Mouse (Mus musculus): ENCODE data around the gene Ttc8.
"Not testable (repeated sequence)": the region's sequence is repeated elsewhere in the genome, so short reads cannot be mapped to it uniquely, and the experiment has no call there.

The Ttc8 gene

DNA sequence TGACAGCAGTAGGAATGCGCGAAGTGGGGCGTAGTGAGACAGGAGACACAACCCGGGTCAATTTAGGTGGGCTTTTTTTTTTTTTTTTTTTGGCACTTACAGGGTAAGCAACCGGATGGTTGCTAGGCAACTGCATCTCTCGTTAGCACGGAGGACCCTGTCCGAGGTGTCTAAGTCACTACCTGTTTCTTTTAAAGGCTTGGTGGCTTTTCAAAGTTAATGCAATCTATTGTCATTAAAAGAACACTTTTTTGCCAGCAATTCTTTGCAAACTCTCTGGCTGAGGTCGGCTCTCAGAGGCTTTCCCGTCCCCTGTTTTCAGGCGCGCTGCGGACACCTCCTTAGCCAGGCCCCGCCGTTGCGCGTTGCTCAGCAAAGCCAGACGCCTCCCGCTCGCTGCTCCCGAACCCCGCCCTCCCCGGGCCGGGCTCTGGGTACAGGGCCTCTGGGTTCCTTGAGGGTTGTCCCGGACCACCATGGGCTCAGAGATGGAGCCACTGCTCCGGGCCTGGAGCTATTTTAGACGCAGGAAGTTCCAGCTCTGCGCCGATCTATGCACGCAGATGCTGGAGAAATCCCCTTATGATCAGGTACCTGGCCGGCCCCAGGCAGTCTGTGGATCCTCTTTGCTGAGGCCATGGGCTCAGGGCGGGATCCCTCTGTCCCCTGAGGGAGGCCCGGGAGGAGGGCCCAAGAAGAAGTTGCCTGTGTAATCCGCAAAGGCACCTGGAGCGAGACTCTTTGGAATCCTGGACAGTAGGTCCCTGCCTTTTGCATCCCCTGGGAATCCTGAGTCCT is at the start of gene Ttc8:
Gene Ttc8 (plus strand): TSS at position 381 of the 798 bp plus-strand sequence.
- DNase-seq (ENCODE audit: low spot score in 2 of 2), result peak; percentile 75 to 78

DNA sequence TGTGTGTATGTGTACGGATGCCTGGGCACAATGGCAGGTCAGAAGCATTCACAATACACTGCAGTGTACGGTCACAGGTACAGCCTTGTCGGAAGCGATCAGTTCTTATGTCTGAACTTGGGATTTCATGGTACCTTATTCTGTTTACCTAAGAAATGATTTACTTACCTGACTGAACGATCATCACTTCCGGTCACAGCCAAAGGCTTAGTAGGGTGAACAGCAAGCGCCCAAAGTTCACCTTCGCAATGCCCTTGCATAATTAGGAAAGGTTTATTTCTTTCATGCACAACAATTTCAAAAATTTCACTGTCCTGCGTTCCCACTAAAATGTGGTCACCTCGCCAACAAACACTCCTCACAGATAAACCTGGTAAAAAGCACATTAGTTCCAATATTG is 47.5 kb upstream of the Ttc8 start:
- DNase-seq (ENCODE audit: low spot score in 2 of 2), result no peak

DNA sequence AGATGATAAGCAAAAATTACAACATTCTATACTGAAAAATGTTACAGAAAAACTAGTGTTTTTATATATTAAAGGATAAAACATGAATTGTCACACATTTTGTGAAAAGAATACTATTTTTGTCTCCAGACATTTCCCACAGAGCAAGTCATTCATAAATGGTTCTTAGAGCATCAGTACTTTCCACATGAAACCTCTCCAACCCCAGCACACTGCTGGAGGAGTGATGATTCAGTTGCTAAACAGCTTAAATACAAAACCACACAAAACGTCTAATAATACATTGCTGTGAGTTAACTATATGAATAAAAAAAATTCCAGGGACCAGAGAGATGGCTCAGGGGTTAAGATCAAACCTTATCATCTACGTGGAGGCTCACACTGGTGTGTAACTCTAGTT is 45.2 kb upstream of the Ttc8 start:
- no peak for DNase-seq (ENCODE audit: low spot score in 2 of 2)

DNA sequence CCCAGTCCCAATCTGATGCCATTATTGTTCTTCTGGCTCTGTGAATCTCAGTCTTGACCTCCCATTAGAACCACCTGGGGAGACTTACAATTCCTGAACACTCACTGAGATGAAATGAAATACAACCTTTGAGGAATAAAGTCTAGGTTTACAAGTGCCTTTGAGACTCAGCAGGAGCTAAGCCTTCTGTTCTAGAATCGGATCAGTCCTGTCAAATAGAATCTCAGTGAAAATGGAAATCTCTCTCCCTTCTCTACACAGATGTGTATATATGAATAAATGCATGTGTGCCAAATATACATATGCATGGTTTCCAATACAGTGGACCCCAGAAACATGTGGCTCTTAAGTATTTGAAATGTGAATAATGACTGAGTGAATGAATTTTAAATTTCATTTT is 41.7 kb upstream of the Ttc8 start:
- no peak for DNase-seq (ENCODE audit: low spot score in 2 of 2)

DNA sequence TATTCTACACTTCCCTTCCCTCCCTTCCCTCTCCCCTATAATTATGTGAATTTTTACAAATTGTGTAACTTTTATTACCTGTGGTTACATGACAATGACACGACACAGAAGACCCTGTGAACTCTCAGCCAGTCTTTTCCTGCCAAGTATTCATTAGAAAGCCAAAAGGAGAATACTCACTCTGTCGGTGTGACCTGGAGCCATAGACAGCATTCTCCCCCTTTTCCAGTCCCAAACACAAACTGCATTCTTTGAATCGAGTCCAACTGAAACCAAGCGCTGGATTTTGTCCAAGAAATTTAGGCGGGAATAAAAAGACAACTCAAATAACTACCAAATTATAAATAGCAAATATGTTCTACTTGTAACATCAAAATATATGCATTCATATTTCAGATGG is 38.6 kb upstream of the Ttc8 start:
- no peak for DNase-seq (ENCODE audit: low spot score in 2 of 2)

DNA sequence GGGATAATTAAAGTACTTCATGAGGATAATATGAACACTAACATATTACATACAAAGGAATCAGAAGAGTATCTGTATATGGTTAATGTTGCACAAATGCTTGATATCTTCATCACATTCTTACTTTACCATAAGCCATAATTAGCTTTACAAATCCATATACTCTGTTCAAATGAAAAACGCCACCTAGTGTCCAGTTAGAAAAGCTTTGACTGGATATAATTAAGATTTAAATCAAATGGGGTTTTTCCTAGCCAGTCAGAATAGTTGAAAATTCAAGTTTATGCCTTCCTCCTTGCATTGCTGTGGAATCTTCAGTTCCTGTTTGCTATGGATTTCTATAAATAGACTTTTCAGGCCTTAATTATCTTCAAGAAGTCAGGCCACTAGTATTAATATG is 35.9 kb upstream of the Ttc8 start:
- DNase-seq (ENCODE audit: low spot score in 2 of 2), result no peak

DNA sequence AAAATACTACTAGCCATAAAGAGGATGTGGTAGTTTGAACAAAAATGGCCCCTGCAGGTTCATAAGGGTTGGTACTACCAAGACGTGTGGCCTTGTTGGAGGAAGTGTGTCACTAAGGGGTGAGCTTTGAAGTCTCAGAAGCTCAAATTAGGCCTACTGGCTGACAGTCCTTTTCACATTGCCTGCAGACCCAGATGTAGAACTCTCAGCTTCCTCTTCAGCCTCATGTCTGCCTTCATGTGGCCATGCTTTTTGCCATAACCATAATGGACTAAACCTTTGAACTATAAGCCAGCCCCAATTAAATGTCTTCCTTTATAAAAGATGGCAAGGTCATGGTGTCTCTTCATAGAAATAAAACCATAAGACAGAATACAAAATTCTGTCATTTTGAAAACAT is 23.6 kb upstream of the Ttc8 start:
- DNase-seq (ENCODE audit: low spot score in 2 of 2), result peak in 1 of 2 experiments; percentile 4

DNA sequence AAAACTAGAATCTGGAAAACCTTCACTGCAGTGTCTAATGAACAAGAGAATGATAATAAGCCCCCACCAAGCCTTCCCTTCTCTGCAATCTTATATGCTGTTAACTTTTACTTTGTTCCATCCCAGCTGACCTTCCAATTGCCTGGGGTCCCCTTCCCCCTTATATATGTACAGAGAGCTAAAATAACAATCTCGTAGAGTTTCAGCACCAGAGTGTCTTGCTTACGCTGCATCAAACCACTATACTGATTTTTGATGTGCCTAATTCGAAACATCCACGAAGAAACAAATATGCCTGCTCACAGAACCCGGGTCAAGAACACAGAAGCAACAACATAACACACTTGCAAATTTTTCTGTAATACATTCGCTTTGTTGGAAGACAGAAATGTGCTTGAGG is 20.7 kb upstream of the Ttc8 start:
- no peak for DNase-seq (ENCODE audit: low spot score in 2 of 2)

DNA sequence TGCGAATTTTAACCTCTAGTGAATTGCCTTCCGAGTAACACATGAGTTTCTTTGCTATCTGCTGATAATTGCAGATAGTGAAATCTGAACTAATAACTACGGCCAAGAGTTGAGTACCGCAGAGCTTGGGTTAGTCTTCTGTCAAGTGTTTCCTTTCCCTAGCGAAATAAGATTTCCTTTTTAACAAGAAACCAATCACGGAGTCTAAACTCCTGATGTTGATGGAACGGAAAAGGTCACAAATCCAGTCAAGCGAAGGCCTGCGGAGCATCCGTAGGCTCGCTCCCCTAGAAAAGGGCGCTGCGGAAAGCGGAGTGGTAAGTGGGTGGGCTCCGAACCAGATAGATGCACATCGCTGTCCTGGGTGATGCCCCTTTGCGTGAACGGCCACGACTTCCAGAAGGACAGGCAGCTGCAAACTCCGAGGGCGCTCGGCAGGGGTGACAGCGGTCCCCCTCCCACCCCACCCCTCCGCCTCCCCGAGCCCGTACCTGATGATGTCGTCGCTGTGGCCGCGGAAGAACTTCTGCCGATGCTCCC is 20.0 kb upstream of the Ttc8 start:
- DNase-seq (ENCODE audit: low spot score in 2 of 2), result peak in 1 of 2 experiments; percentile 1

DNA sequence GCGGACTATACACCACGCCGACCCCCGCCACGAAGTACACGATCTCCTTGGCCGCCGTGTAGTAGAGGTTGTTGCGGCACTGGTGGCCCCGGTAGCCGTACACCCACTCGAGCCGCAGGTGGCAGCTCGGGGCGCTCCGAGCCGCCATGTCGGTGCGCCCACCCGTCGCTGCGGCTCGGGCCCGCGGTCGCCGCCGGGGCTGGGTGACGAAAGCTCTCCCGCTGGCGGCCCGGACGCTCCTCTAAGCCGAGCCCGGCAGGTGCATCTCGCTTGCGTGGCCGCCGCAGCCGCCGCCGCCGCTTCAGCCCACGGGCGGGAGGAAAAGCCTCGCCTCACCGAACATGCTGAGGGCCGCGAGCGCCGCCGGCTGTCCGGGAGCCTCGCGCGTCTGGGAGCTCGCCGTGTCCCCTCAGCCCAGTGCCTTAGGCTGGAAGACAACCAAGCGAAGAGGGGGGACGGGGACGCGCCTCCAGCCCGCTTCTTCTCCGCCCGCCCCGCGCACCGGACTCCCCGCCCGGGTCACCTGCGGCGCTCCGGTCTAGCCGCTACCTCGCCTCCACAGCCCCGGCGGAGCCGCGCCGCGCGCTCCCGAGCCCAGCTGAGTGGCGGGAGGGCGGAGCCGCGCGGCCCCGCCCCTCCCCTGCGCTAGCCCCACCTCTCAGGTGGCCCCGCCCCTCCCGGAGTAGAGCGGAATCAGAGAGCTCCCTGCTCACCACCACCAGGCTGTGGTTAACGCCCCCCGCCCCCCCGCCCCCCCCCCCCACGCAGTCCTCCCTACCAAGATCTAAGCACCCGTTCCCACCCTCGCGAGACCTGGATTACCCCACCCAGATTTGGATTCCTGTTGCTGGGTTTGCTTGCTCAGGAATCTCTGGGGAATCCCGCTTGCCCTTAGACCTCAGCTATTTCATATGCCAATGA is 19.2 kb upstream of the Ttc8 start, which contains the start of gene Eml5:
Gene Eml5 (minus strand): TSS at position 604 of the 921 bp plus-strand sequence.
- peak; percentile 59 to 76 for DNase-seq (ENCODE audit: low spot score in 2 of 2)

DNA sequence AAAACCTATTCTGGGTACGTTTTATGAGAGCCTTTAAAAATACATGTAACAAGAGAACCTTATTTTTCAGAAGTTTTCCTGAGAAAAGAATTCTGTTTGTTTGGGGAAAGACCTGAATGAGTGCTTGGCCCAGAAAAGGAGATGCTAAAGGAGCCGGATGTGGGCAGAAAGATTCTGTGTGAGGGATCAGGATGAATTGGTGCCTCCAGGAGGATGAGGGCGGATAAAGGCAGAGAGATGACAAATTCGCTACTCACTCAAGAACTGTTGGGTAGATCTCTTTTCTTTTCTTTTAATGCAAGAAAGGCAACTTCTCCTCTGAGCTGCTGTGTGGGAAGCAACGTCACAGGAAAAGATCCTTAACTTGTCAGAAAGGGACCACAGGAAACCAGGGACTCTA is 14.9 kb upstream of the Ttc8 start:
- DNase-seq (ENCODE audit: low spot score in 2 of 2), result no peak

DNA sequence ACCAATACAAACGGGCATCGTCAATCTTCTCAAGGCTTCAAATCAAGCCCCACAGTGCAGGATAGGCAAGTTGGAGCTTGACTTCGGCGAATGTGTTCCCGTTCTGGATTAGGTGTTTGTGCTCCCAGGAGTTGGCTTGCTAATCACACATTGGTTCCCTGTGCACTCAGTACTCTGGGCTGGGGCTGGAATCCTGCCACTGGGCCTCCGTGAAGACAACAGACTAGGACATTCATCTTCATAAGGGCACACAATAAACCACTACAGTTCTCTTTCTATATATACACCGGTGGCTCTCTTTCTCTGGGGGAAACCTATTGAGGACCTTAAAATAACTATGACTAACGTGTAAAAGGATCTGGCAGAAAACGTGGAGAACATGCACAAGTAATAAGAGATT is 10.3 kb upstream of the Ttc8 start:
- DNase-seq (ENCODE audit: low spot score in 2 of 2), result no peak

DNA sequence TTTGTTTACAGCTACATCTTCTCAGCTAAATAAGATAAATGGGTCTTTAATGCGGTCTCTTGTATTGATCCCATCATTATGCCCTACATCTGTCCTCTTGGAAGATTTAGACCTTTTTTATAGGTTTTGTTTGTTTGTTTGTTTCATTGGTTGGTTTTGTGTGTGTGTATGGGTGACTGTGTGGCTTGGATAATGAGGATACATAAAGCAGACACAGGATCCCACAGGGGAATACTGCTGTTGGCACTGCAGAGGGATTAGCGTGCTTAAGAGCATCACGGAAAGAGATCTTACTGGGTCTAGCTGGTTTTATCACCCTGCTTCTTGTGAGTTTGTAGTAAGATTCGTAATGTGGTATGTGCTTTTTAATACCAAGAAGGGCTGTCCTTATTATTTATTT is 10.8 kb downstream of the Ttc8 start:
- no peak for DNase-seq (ENCODE audit: low spot score in 2 of 2)

DNA sequence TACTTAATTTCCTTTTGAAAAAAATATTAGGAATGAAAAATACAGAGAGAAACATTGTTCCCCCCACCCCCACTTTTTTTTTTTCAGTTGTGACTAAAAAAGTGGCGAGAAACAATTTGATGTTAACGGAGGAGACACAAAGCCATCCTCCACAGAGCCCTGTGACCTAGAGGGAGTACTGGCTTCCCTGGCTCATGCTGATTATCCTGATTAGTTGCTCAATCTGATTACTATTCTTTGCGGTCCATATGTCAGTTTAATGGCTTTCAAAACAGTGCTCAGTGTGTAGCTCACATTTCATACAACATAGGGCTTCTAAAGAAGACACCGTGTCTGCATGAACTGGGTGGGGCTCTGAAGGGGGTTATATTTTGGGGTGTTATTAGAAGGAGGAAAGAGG is 12.1 kb downstream of the Ttc8 start:
- no peak for DNase-seq (ENCODE audit: low spot score in 2 of 2)

DNA sequence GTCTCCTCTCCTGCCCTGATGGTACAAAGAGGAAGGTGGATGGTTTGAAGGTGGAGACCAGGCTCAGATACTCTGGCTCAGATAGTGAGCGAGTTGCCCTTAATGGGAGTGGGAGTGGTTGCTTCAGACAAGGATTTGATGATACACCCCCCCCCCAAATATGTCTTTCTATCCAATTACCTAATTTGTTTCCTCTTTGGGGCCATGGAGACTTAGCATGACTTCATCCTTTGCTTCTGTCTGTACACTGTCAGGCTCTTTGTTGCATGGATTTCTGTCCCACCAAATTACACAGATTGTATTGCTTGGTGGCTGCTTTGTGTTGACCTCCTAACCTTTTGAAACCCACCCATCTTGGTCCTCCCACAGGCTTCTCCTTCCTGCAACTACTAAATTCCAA is 12.5 kb downstream of the Ttc8 start:
- DNase-seq (ENCODE audit: low spot score in 2 of 2), result no peak

DNA sequence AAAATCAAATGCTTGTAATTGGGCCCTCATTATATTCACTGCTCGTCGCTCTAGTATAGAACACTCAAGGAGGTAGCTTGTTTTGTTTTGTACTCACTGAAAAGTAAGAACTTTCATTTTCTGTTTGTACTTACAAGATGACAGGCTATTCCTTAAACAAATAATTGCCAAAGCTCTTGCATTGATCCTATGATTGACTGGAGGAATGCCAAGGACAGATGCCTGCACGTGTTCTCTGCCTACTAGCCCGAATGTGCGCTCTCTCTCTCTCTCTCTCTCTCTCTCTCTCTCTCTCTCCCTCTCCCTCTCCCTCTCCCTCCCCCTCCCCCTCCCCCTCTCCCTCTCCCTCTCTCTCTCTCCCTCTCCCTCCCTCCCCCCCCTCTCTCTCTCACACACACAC is 30.9 kb downstream of the Ttc8 start:
- not testable (repeated sequence) for DNase-seq (ENCODE audit: low spot score in 2 of 2)

DNA sequence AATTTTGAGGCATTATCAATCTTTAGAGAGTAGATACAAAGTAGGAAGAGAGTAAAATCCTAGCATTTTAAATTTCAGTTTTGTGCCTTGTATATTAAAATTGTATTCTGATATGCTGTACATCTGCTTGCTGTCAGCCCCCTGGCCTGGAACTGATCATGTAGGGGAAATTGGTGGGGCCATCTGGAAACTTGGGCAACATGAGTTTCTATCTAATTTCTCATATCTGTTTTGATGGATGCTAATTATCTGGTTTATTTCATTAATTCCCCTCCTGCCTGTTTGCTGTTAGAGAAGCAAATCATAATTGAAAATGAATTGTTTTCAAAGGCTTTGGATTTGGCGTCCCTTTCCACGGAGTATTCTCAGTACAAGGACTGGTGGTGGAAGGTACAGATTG is 36.6 kb downstream of the Ttc8 start:
- DNase-seq (ENCODE audit: low spot score in 2 of 2), result no peak

DNA sequence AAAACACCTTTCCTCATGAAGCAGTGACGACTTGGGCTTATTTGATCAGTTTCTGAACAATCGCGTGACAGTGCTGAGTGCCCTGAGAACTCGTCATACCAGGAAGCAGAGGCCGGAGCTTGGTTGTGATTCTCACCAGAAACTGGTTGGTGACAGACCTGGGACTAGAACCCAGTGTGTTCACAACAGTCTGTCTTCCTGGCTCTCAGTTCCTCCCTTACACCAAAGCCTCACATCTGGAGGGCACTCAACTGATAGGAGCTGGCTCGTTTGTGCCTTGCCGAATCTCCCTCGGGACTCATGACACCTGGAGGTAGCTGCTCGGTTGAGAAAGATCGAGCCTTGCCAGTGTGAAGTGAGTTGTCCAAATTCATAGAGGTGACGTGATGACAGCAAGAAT is 37.1 kb downstream of the Ttc8 start:
- DNase-seq (ENCODE audit: low spot score in 2 of 2), result no peak

DNA sequence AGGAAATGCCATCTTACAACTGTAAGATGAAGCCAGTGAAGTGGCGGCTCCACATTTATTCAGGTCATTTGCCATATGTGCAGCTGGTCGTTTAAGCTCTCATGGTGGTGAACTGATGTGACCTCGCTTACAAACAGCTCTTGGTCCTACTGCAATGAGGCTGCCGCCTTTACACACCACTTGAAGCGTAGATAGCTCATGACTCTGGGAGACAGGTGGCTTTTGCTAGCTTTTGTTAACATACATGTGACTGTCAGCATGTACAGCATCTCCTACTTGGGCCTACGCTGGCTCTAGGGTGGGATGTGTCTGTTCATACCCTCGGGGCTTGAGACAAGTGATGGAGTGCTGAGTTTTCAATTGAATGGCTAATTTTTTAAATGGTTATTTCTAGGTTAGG is 40.6 kb downstream of the Ttc8 start:
- no peak for DNase-seq (ENCODE audit: low spot score in 2 of 2)

DNA sequence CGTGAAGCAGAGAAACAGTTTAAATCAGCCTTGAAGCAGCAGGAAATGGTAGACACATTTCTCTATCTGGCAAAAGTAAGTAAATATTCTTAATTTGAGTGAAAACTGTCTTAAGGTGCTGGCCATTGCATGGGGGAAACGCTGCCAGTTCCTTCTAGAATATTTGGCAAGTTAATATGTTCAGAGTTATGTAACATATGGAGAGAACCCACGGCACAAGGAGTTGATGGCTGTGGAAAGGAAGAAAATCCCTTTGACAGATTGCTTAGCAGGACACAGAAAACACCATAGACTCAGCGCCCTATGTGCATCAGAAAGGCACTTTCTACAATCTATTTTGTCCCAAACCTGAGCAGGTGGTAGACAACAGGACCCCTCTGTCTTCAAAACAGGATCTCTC is 41.0 kb downstream of the Ttc8 start:
- no peak for DNase-seq (ENCODE audit: low spot score in 2 of 2)

DNA sequence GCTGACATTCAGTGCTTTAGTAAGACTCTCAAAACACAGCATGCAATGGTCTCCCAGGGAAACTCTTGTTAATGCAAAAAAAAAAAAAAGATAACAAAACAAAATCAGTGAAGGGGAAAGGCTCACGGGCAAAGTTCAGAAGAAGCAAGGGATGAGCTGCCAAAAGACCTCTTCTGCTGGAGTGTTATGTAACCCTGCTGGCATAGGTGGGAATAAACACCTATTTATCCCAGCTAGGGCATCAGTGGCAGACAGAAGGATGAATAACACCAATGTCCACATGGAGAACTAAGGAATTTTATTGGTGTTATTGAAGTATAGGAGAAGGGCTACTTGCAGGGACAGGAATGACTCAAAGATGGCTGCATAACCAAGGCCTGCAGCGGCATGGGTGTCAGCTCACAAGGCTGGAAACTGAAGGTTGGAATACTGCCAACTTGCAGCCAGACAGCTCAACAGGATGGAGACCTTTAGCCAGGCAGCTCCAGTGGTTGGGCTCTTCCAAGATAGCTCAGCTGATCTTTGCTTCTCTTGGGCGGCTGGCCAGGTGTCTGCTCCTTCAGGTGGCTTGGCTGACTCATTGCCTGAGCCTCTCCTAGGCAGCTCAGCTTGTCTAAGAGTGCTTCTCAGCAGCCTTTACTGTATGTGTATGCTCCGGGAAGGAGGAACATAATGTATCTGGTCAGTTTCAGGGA is 45.2 kb downstream of the Ttc8 start:
- no peak for DNase-seq (ENCODE audit: low spot score in 2 of 2)

DNA sequence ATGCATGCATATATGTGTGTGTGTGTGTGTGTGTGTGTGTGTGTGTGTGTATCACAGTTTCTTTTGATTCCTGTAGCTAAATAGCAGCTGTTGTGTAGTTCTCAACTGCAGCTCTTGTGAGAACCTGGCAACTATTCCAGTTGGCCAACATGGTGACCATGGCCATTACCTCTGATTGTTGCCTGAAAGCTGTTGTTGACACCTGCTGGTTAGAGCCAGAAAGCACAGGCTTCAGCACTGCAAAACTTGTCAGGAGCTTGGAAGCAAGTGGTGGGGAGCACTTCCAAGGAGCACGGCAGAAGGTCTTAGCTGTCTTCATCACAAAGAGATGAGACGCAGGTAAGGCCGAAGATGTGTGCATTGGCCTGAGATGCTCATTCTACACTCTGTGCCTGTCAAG is 51.9 kb downstream of the Ttc8 start:
- DNase-seq (ENCODE audit: low spot score in 2 of 2), result no peak

All from natural killer cell, adult 2 months (primary cell).